9 mouse cellular contexts compared by ENCODE assay signal in genomic region chr9:71770484-71770883, GRCm38 (mm10). TPM values are rescaled to one million over a fixed set of nuclear protein-coding genes. Genes with fewer than 3 reads are reported as not detected.
DNase-seq lines count a peak whose midpoint lies in the region; ATAC-seq lines count a peak whose summit lies in the region.
"Had no signal": no experiment of that assay in that cellular context is flagged by ENCODE, and none has a peak within 500 bp of the region (broad histone marks: within the 10 kb centered on the region; RNA-seq: fewer than 3 reads in every experiment).

No protein-coding gene starts in this region.

- H3K4me3 ChIP-seq in kidney, embryonic 14.5 days (ENCODE audit: low read length), result peak overlapping the region; percentile 74
- H3K4me3 ChIP-seq in brown adipose tissue, adult 24 weeks (ENCODE audit: insufficient read depth, low read depth, low read length), result peak overlapping the region; percentile 88
- H3K4me3 ChIP-seq in hindbrain, embryonic 16.5 days (ENCODE audit: low read length), result peak overlapping the region; percentile 62
- H3K4me3 ChIP-seq in midbrain, embryonic 16.5 days (ENCODE audit: low read depth, low read length), result peak overlapping the region; percentile 60

- no peaks in the 10 kb centered on the region for H3K9me3 ChIP-seq in kidney, embryonic 14.5 days (ENCODE audit: control insufficient read depth, low read length)
- no peaks in the 10 kb centered on the region for H3K9me3 ChIP-seq in hindbrain, embryonic 16.5 days (ENCODE audit: control insufficient read depth, low read length)
- no peaks in the 10 kb centered on the region for H3K9me3 ChIP-seq in midbrain, embryonic 16.5 days (replicated peaks; ENCODE audit: control insufficient read depth, low read length, poor library complexity, severe bottlenecking)

- no peak overlapping the region for H3K27ac ChIP-seq in kidney, embryonic 14.5 days (ENCODE audit: low read depth, low read length)
- H3K27ac ChIP-seq in brown adipose tissue, adult 24 weeks (replicated peaks; ENCODE audit: low read depth, low read length), result peak overlapping the region; percentile 91
- H3K27ac ChIP-seq in hindbrain, embryonic 16.5 days (ENCODE audit: low read depth, low read length), result no peak overlapping the region
- no peak overlapping the region for H3K27ac ChIP-seq in midbrain, embryonic 16.5 days (ENCODE audit: low read length)

- no peak; the same call in 1 of the 2 replicates for ATAC-seq in kidney, embryonic 14.5 days (ENCODE audit: low FRiP score, low TSS enrichment)
- ATAC-seq in hindbrain, embryonic 16.5 days, result no peak
- no peak for ATAC-seq in midbrain, embryonic 16.5 days

- WGBS in kidney, embryonic 14.5 days, result 2% methylated on average over 10 of the region's 10 CpGs
- WGBS in hindbrain, embryonic 16.5 days, result 3% methylated on average over 10 of the region's 10 CpGs
- WGBS in midbrain, embryonic 16.5 days, result 4% methylated on average over 10 of the region's 10 CpGs

- H3K36me3 ChIP-seq in kidney, embryonic 14.5 days (ENCODE audit: control insufficient read depth, insufficient read depth, low read length), result no peaks in the 10 kb centered on the region
- no peaks in the 10 kb centered on the region for H3K36me3 ChIP-seq in hindbrain, embryonic 16.5 days (ENCODE audit: control insufficient read depth, insufficient read depth, low read length)
- no peaks in the 10 kb centered on the region for H3K36me3 ChIP-seq in midbrain, embryonic 16.5 days (ENCODE audit: control insufficient read depth, insufficient read depth, low read length)

- no peaks in the 10 kb centered on the region for H3K27me3 ChIP-seq in kidney, embryonic 14.5 days (ENCODE audit: control insufficient read depth, insufficient read depth, low read length)
- peaks cover 12% of the 10 kb centered on the region for H3K27me3 ChIP-seq in hindbrain, embryonic 16.5 days (replicated peaks; ENCODE audit: control insufficient read depth, insufficient read depth, low read length)
- peaks cover 21% of the 10 kb centered on the region for H3K27me3 ChIP-seq in midbrain, embryonic 16.5 days (ENCODE audit: control insufficient read depth, insufficient read depth, low read depth, low read length)

- H3K4me1 ChIP-seq in kidney, embryonic 14.5 days (ENCODE audit: control insufficient read depth, insufficient read depth, low read length), result peaks cover 10% of the 10 kb centered on the region; the same call in 1 of the 2 replicates
- H3K4me1 ChIP-seq in brown adipose tissue, adult 24 weeks (ENCODE audit: control insufficient read depth, insufficient read depth, insufficient read length, low read length), result peaks cover 17% of the 10 kb centered on the region
- peaks cover 11% of the 10 kb centered on the region for H3K4me1 ChIP-seq in hindbrain, embryonic 16.5 days (ENCODE audit: control insufficient read depth, insufficient read depth, low read depth, low read length)
- H3K4me1 ChIP-seq in midbrain, embryonic 16.5 days (ENCODE audit: control insufficient read depth, insufficient read depth, low read length), result peaks cover 10% of the 10 kb centered on the region; the same call in 1 of the 2 replicates

- H3K4me2 ChIP-seq in kidney, embryonic 14.5 days (replicated peaks; ENCODE audit: low read depth, low read length), result peak overlapping the region; percentile 85
- peak overlapping the region; percentile 97 for H3K4me2 ChIP-seq in hindbrain, embryonic 16.5 days (ENCODE audit: low read length)
- peak overlapping the region; percentile 94 for H3K4me2 ChIP-seq in midbrain, embryonic 16.5 days (ENCODE audit: low read length)

- DNase-seq in kidney, adult 9 months, result no peak
- DNase-seq in spleen, adult 12 weeks (ENCODE audit: low spot score), result no peak
- no peak for DNase-seq in layer of hippocampus, postnatal 25 days (ENCODE audit: extremely low spot score in 1 of 2, low spot score in 1 of 2)
- DNase-seq in frontal cortex, adult 2 months (ENCODE audit: extremely low spot score in 1 of 2, low spot score in 1 of 2), result no peak

- peak overlapping the region; percentile 69 for H3K9ac ChIP-seq in kidney, embryonic 14.5 days (ENCODE audit: low read depth, low read length)
- no peak overlapping the region; the same call in 1 of the 2 replicates for H3K9ac ChIP-seq in hindbrain, embryonic 16.5 days (ENCODE audit: low read depth, low read length)
- no peak overlapping the region; the same call in 1 of the 2 replicates for H3K9ac ChIP-seq in midbrain, embryonic 16.5 days (ENCODE audit: low read depth, low read length)

RNA-seq across cellular contexts. Expression of gene Cgnl1, which starts 0.9 kb away (rescaled TPM):
- polyA plus RNA-seq in kidney, embryonic 14.5 days (2014; fragmentation: Nextera tagmentation; extraction: Ambion mirVana), result 19.3 and 24.2 TPM in 2 replicates
- polyA plus RNA-seq in brown adipose tissue, adult 24 weeks (2012; ENCODE audit: insufficient read depth, insufficient read length, missing spikeins), result 73.6 and 74.3 TPM in 2 replicates
- polyA plus RNA-seq in hindbrain, embryonic 16.5 days (2015; fragmentation: Nextera tagmentation; extraction: Ambion mirVana), result 7.0 and 7.1 TPM in 2 replicates
- 4.2 and 4.6 TPM in 2 replicates for polyA plus RNA-seq in midbrain, embryonic 16.5 days (2015; fragmentation: Nextera tagmentation; extraction: Ambion mirVana)
- 1 to 10 TPM; 6.0 to 7.7 TPM for total RNA-seq in layer of hippocampus, postnatal 25 days (2021)
- polyA plus RNA-seq in frontal cortex, adult 2 months (2012; rRNA removed), result 9.4 and 10.4 TPM in 2 replicates
- polyA plus RNA-seq: erythroblast, embryonic 14.5 days had no signal
